Mouse (Mus musculus) kidney, adult 2 months (tissue): ENCODE results near the gene Agmat. TPM values are rescaled to one million over a fixed set of nuclear protein-coding genes. Genes with fewer than 3 reads are reported as not detected.
A peak's percentile ranks its signal among the peaks of the same experiment; 100 is the strongest.
"Not testable (repeated sequence)": the region's sequence is repeated elsewhere in the genome, so short reads cannot be mapped to it uniquely, and the experiment has no call there.

ENCODE experiments used
- DNase-seq: peaks from one replicate; pipeline ENCODE4 v3.0.0; 2021
- H3K27ac ChIP-seq: fragments of 200-500 bp; 2 replicates; pipeline ENCODE4 v1.5.1; 2012; ENCODE audit warnings: low read depth, low read length, control low read depth, inconsistent platforms; ENCODE audit not compliant: insufficient read depth
- H3K27me3 ChIP-seq: fragments of 200-500 bp; replicated peaks from 2 replicates; pipeline ENCODE4 v1.6.1; 2012; ENCODE audit warnings: mild to moderate bottlenecking, moderate library complexity, low read length, inconsistent platforms; ENCODE audit not compliant: control insufficient read depth, insufficient read depth
- H3K36me3 ChIP-seq: fragments of 200-500 bp; 2 replicates; pipeline ENCODE4 v1.6.1; 2012; ENCODE audit warnings: mild to moderate bottlenecking, moderate library complexity, low read length, inconsistent platforms; ENCODE audit not compliant: control insufficient read depth, insufficient read depth
- H3K4me1 ChIP-seq: fragments of 200-500 bp; 2 replicates; pipeline ENCODE4 v1.6.1; 2011; ENCODE audit warnings: low read length; ENCODE audit not compliant: control insufficient read depth, insufficient read depth
- H3K4me3 ChIP-seq: fragments of 200-500 bp; 2 replicates; pipeline ENCODE4 v1.5.1; 2011; ENCODE audit warnings: mild to moderate bottlenecking, low read depth, low read length, control low read depth; ENCODE audit not compliant: insufficient read depth
- CTCF ChIP-seq: fragments of 200-500 bp; conservative IDR thresholded peaks from 2 replicates; pipeline ENCODE4 v1.5.1; 2011; ENCODE audit warnings: low read depth, mild to moderate bottlenecking, control low read depth, low read length, moderate library complexity, mixed read lengths; ENCODE audit not compliant: insufficient read depth, insufficient read length
- POLR2A ChIP-seq: fragments of 200-500 bp; IDR thresholded peaks from one replicate; pipeline ENCODE4 v1.6.1; 2011; ENCODE audit warnings: low read depth, low read length, control low read depth
- WGBS: fragments of 180-500 bp; shearing (Covaris S2); methylation state at CpG from one replicate; pipeline ENCODE4 v1.1.7; 2018; 5-methylcytosine and 5-hydroxymethylcytosine counted together
- polyA plus RNA-seq: library from polyadenylated mRNA; depleted of rRNA; stranded (reverse); fragments of >200 nt; gene quantifications from 2 replicates; pipeline ENCODE4 v1.2.3, GENCODE M21; 2012

The Agmat gene
- polyA plus RNA-seq, 1 experiment, result 9.4 TPM

DNA sequence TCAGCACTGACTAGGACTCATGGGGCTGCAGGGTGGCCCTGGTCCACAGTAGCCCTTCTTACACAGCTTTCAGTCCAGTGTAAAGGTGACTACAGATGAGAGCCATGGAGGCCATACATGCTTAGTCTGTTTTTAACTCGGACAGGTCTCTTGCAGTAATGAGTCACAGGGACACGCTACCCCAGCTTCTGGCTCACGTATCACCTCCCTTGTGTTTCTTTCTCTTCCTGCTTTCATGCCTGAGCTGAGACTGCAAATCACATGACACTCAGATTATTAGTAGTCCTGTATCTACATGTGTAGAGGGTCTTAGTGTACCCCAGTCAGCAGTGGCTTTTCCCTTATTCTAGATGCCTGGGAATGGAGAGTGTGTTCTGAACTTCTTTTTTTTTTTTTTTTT, 18.5 kb downstream of the Agmat start:
- no peaks in the 10 kb centered on the region; the same call in 1 of the 2 replicates for H3K4me1 ChIP-seq
- no peak overlapping the region for H3K4me3 ChIP-seq
- H3K36me3 ChIP-seq, result no peaks in the 10 kb centered on the region; the same call in 1 of the 2 replicates
- H3K27ac ChIP-seq, result no peak overlapping the region
- DNase-seq, result no peak
- 85% methylated on average over 3 of the region's 3 CpGs for WGBS
- no peaks in the 10 kb centered on the region for H3K27me3 ChIP-seq
- no peak for TF ChIP-seq POLR2A
- no peak for TF ChIP-seq CTCF

DNA sequence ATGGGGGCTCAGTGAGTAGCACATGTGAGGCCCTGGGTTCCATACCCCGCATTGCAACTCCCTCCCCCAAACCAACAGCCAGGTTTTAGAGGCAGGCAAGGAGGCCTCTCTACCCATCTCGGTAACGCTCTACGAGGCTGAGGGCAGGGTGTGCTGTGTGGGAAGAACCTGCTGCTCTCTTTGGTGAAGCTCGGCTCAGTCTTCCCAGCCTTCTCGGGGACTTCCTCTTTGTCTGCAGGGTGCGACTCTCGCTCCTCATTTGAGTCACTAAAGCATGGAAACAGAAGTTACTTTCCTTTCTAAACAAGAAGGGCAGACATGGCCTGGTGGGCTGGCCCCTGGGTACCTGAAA, 19.8 kb downstream of the Agmat start:
- 68% methylated on average over 8 of the region's 8 CpGs for WGBS
- no peaks in the 10 kb centered on the region; the same call in none of the 2 replicates for H3K36me3 ChIP-seq
- no peak for TF ChIP-seq POLR2A
- no peak for TF ChIP-seq CTCF
- no peaks in the 10 kb centered on the region for H3K27me3 ChIP-seq
- DNase-seq, result peak; percentile 27
- H3K27ac ChIP-seq, result peak overlapping the region; percentile 41
- H3K4me3 ChIP-seq, result no peak overlapping the region
- H3K4me1 ChIP-seq, result no peaks in the 10 kb centered on the region

DNA sequence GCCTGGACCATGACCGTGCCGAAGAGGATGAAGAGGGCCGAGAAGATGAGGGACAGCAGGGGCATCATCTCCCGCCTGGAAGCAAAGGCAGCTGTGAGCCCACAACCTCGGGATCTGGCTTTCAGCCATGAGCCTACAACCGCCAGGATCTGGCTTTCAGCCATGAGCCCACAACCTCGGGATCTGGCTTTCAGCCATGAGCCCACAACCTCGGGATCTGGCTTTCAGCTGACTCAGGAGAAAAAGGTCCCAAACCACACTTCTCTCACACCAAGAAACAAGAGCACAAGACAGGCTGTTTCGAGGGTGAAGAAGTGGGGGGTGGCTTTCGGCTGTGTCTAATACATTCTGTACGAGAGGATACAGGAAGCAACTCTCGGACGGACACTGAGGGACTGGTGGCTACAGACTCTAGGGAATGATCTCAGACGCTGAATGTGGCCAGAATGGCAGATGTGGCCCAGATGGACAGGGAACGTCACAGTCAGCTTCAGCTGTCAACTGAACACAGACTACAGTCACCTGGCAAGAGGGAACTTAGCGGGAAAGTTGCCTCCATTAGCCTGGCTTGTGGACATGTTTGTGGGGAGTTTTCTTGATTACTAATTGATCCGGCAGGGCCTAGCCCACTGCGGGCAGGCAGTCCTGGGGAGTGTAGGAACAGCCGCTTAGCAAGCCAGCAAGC, 20.3 kb downstream of the Agmat start:
- Histone ChIP-seq H3K36me3 (no peaks in the 10 kb centered on the region; the same call in none of the 2 replicates), H3K27ac (peak overlapping the region; percentile 41), H3K4me1 (no peaks in the 10 kb centered on the region), H3K27me3 (no peaks in the 10 kb centered on the region), H3K4me3 (no peak overlapping the region)
- TF ChIP-seq POLR2A (no peak), CTCF (no peak)
- DNase-seq, result peak; percentile 54
- 42% methylated on average over 19 of the region's 19 CpGs for WGBS

DNA sequence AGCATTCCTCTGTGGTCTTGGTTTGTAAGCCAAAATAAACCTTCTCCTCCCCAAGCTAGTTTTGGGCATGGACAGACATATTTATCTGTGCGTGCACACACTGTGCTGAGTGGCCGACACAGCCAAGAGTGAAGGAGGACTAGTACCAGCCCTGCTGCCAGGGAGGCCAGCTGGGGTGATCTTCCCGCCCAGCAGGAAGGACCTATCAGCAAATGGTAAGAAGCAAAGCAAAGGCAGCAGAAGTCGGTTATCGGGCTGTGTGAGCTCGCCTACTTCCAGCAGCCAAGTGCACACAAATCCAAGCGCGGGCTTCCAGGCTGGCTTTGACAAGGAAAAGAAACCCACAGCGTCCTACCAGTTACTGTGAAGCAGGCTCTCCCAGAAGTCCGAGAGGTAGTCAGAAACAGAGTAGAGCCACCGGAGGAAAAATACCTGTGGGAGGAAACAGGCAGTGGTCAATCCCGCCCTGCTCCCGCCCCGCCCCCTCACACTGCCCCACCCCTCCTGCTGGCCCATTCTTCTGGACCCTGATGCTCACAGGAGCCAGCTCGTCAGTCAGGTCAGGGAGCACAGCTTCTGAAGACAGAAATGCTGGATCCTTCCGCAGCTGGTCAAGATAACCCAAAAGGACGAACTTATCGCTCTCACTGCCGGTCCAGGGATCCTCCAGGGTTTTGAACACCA, 21.0 kb downstream of the Agmat start:
- no peaks in the 10 kb centered on the region for H3K27me3 ChIP-seq
- WGBS, result 71% methylated on average over 19 of the region's 19 CpGs
- no peak overlapping the region for H3K4me3 ChIP-seq
- no peaks in the 10 kb centered on the region; the same call in none of the 2 replicates for H3K36me3 ChIP-seq
- peak; percentile 24 for DNase-seq
- H3K27ac ChIP-seq, result peak overlapping the region; percentile 41
- H3K4me1 ChIP-seq, result no peaks in the 10 kb centered on the region
- TF ChIP-seq POLR2A, result no peak
- TF ChIP-seq CTCF, result no peak

DNA sequence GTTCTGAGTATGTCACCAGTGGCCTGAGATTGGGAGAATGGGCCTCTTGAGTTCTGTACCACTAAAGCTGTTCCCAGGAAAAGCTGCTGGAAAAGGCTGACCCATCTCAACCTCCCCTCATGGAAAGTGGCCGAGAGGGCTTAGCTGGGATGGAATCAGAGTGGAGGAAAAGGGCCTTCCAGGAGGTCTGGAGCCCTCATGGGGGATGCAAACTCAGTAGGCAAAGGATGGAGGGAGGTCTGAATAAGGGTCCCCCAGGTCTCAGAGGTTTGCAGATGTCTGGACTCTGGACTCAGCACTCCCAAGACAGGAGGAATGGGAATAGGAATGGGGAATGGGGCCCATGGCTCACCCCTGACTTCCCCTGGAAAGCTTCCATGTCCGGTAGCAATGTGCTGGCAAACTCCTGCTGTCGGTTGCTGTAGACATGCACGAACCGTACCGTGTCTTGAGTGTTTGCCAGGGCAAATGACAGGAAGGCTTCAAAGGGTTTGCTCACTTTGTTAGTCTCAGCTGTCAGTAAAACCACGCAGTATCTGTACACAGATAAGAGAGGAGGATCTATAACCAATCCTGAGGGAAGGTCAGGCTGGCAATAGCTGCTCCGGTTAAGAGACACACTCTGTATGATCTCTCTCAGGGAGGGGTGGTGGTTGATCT, 23.2 kb downstream of the Agmat start:
- no peak for DNase-seq
- TF ChIP-seq CTCF (no peak), POLR2A (no peak)
- H3K36me3 ChIP-seq, result no peaks in the 10 kb centered on the region; the same call in 1 of the 2 replicates

DNA sequence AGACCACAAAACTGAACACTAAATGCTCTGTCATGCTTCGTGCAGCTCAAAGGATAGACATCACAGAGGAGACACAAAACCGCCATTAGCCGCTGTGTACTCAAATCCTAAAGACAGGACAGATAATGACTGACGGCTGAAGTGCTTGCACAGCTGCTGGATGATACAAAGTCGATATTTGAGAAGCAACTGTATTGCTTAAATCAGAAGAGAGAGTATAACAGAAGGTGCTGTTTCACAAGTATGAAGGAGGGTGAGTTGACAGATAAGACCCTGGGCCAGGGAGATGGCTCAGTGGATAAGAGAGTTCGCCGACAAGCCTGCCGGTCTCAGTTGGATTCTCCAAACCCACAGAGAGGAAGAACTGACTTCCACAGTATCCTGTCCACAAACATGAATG, 25.4 kb downstream of the Agmat start:
- H3K27me3 ChIP-seq, result no peaks in the 10 kb centered on the region
- H3K27ac ChIP-seq, result no peak overlapping the region
- H3K4me3 ChIP-seq, result no peak overlapping the region
- TF ChIP-seq POLR2A, result no peak
- no peak for TF ChIP-seq CTCF
- DNase-seq, result no peak
- peaks cover 3% of the 10 kb centered on the region; the same call in 1 of the 2 replicates for H3K36me3 ChIP-seq
- WGBS, result 93% methylated on average over 8 of the region's 8 CpGs
- no peaks in the 10 kb centered on the region for H3K4me1 ChIP-seq

More for the DNA sequence above, 23.2 kb downstream of the Agmat start:
- H3K27ac ChIP-seq, result no peak overlapping the region
- WGBS, result 88% methylated on average over 8 of the region's 8 CpGs
- H3K4me1 ChIP-seq, result no peaks in the 10 kb centered on the region
- no peak overlapping the region for H3K4me3 ChIP-seq
- H3K27me3 ChIP-seq, result no peaks in the 10 kb centered on the region

DNA sequence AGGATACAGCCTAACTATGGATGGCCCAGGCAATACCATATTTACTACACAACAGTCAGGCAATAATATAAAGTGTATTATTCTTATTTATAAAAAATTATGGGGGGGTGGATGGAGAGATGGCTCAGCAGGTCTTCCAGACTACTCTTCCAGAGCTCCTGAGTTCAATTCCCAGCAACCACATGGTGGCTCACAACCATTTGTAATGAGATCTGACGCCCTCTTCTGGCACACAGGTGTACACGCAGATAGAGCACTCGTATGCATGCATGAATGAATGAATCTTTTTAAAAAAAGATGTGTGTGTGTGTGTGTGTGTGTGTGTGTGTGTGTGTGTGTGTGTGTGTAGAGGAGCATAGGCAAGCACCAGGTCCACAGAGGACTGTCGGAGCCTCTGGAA, 26.5 kb downstream of the Agmat start:
- H3K36me3 ChIP-seq, result not testable (repeated sequence)
- WGBS, result 86% methylated on average over 4 of the region's 4 CpGs

More for the DNA sequence above, 26.5 kb downstream of the Agmat start:
- not testable (repeated sequence) for DNase-seq, H3K27ac ChIP-seq, H3K4me1 ChIP-seq, H3K27me3 ChIP-seq, H3K4me3 ChIP-seq
